Mouse (Mus musculus) embryo, embryonic 9.5 days (tissue): ENCODE measurements at regions not wholly inside any gene's neighbourhood (a gene's known extent, or its start where the extent isn't known, plus 50 kb on each side); places are given as distances from the start of the nearest gene placed in this dataset.

Experiments
- DNase-seq: peaks from one replicate; pipeline ENCODE4 v3.0.0-alpha.2; 2017; ENCODE audit errors: extremely low spot score

DNA sequence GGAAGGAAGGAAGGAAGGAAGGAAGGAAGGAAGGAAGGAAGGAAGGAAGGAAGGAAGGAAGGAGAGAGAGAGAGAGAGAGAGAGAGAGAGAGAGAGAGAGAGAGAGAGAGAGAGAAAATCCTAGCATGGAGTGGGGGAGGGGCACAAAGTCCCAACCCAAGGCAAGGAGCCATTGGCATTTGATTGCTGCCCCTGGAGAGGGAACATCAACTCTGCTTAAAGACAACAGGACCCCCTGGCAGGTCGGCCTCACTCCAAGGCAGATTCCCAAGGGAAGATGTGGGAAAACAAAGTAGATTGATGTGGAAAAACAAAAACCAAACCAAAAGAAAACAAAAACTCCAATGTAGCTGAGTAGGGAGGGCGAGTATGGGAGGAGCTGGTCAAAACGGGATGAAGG, 49.9 kb upstream of the Fzd10 start:
- DNase-seq: no peak

- DNase-seq: no peak
Measured at GRCm38 (mm10) chr5:128549811-128550210, 50.8 kb upstream of the Fzd10 start.

DNA sequence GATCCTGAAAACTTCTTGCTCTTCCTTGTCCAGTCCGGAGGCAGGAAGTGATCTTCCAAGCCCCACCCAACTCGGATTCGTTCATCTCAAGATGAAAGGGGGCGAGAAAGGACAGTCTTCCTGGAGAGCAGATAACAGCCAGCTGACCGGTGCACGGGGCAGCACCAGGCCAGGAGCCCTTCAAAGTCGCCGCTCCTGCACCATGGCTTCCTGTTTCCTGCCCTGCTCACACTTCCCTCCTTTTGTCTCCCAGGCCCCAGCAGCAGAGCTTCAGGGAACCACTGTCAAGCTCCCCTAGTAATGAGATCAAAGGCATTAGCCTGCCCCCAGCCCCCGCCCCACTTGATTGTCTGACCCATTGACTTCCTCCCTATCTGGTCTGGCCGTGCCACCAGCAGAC, 58.6 kb upstream of the Fzd10 start:
- peak; percentile 45 for DNase-seq

- no peak for DNase-seq
Measured at GRCm38 (mm10) chr5:128538646-128539045, 62.0 kb upstream of the Fzd10 start.

GRCm38 (mm10) chr5:128537218-128537617, 63.4 kb upstream of the Fzd10 start:
- peak; percentile 27 for DNase-seq

DNA sequence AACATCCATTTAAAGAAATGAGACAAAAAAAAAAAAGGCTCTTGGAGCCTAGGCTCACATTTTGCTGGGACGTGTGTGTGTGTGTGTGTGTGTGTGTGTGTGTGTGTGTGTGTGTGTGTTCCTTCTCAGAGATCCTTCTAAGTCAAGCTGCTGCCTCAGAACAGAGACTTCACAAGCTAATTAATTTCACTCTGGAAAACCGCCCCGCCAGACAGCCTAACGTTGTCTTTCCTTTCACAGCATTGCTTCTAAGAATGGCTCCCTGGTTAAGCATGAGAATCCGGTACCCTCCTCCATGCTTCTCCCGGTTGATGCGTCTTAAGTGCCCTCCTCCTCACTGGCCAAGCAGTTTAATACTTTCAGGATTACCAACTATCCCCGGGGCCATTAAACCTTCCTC, 64.3 kb upstream of the Fzd10 start:
- no peak for DNase-seq

DNA sequence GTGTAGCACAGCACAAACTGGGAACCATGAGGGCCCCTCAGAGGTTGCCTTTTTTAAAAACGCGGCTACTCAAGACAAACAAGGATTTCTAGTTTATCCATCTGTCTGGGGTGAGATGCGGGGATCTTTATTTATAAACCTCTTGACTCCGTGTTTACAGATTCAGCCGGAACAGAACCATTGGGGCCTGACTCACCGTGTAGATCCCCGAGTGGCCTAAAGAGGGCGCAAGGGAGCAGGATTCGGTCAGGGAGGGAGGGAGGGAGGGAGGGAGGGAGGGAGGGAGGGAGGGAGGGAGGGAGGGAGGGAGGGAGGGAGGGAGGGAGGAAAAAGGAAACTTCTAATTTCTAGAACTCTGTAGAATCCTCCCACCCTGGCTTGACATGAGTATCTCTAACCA, 73.4 kb upstream of the Fzd10 start:
- DNase-seq: peak; percentile 35

DNA sequence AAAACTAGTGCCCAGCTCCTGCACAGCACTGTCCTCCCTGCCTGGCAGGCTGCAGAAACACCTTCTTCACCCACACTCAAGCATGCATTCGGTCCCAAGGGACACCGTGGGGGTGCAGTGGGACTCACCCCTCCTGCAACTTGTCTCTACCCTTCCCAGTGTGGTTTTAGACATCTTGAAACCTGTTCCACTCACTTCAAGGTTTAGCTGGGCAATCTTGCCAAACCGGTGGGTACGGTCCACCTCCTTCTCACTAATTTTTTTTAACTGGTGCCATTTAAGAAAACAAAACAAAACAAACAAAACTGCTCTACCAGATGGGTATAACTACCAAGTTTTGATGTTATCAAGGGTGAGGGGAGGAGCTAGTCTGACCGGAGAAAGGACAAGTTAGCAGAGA, 74.2 kb upstream of the Fzd10 start:
- DNase-seq: no peak

GRCm38 (mm10) chr5:128524377-128525280, 76.0 kb upstream of the Fzd10 start:
- peak; percentile 44 for DNase-seq

GRCm38 (mm10) chr5:128522667-128523066, 78.0 kb upstream of the Fzd10 start:
- DNase-seq: peak; percentile 80

DNA sequence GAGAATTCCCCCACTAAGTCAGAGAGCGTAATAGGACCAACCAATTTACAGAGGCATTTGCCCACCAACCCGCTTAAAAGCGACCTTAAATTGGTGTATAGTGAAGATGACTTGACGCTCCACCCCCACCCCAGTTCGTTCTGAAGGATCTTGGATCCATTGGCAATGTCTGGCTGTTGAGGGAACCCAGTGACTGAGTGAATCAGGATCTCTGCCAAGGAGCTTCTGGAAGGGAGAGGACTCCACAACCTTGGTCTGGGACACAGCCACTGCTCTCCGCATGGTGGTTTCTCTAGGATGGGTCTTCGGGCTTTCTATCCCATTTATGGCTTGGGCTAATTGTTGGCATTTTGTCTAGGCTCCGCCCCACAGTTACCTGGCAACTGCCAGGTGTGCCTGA, 83.3 kb upstream of the Fzd10 start:
- DNase-seq: no peak

DNA sequence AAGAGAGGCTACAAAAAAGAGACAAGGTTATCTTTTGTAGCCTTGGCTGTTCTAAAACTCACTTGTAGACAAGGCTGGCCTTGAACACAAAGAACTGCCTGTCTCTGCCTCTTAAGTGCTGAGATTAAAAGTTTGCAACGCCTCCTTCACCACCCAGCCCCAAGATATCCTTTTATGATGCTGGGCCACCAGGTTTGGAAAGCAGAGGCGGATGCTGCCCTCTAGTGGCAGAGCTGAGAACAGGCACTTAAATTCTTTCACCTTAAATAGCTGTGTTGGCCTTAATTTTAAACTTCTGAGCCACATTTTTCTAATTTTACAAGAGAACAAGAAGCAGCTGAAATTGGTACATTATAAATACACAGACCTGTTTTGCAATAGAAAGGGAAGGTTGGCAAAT, 82.5 kb upstream of the Tmem132d start:
- DNase-seq: peak; percentile 42

DNA sequence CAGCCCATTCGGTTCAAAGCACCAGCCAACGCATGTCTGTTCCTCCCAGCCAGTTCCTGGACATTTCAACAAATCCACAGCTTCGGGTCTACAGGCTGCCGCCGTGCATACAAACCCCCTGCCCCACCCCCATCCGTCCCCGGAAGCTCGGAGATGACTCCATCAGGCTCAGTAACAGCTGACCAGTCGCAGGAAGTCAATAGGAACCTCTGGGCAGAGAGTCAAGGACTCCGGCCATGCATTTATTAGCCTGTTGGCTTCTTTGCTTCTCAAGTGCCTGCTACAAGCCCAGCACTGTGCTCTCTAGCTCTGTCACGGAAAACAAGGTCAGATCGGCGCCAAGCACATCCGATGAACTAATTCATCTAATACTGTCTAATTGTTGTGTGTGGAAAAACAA, 80.4 kb upstream of the Tmem132d start:
- no peak for DNase-seq

DNA sequence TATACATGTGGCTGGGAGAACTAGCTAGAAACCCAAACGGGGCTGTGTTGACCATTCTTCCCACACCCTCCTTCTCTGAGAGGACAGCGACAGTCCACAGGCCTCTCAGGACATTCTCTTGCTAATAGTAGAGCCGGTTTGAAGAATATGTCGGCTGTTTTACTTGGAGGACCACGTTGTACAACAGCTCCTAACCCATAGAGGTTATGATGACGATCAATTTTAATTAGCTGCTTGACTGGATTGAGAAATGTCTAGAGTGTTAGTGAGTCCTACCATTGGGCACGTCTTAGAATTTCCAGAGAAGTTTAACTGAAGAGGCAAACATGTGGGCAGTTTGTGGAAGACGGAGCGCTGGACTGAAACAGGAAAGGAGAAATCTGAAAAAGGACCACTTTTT, 79.7 kb upstream of the Tmem132d start:
- DNase-seq: no peak

DNA sequence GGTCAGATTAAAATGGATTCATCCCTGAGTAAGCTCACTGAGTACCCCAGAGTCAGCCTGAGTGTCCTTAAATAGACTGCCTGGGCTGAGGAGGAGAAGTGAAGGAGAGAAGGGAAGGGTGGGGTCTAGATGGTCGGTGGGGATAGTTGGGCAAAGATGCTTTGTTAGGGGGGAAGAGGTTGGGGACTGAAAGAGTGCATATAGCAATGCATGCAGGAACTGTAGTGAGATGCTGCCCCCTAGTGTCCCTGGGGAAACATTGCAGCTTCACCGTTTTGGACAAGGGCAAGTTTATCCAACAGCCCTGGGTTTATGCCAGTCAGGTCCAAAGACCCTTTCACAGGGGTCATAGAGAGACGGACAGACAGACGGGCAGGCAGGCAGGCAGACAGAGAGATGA, 71.6 kb upstream of the Tmem132d start:
- DNase-seq: peak; percentile 68

GRCm38 (mm10) chr5:128499488-128499887, 66.6 kb upstream of the Tmem132d start:
- DNase-seq: no peak

DNA sequence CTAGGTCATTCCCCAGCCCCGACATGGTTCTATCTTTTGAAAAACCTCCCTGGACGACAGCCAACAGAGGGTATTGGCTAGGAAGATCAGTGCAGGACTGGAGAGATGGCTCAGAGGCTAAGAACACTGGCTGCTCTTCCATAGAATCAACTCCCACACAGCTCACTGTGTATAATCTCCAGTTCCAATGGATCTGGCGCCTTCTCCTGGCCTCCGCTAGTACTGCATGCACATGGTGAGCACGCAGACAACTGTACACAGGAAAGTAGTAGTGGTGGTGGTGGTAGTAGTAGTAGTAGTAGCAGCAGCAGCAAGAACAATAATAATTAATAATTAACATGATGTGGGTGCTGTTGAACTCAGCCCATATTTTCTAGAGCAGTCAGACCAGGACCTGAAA, 66.2 kb upstream of the Tmem132d start:
- no peak for DNase-seq

DNA sequence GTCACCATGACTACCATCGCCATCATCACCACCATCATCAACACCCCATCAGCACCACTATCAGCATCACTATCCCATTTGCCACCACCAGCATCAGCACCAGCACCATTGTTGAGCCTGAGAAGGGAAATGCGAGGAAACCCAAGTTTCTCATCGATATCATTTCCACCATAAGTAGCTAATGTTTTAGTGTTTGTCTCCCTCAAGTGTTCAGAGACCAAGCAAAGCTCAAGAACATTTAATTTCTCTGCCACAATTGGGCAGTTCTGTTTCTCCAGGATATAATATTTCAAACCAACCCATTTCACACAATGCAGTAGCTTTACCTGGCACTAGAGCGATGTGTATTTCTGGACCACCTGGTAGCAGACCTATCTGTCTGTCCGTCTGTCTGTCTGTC, 59.7 kb upstream of the Tmem132d start:
- DNase-seq: no peak

DNA sequence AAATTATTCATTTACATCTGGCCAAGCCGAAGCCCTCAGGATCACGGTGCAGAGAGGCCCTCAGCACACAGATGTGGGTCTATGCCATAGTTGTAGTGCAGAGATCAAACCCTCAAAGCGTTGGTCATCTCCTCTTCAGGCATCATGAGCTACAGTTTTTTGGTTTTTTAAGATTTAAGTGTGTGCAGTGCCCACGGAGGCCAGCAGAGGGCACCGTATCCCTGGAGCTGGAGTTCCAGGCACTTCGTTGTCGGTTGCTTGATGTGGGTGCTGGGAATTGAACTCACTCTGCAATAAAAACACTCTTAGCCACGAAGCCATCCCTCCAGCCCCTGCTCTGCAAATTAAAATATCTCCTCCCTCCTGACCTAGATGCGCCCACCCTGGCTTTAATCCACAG, 58.3 kb upstream of the Tmem132d start:
- DNase-seq: no peak

DNA sequence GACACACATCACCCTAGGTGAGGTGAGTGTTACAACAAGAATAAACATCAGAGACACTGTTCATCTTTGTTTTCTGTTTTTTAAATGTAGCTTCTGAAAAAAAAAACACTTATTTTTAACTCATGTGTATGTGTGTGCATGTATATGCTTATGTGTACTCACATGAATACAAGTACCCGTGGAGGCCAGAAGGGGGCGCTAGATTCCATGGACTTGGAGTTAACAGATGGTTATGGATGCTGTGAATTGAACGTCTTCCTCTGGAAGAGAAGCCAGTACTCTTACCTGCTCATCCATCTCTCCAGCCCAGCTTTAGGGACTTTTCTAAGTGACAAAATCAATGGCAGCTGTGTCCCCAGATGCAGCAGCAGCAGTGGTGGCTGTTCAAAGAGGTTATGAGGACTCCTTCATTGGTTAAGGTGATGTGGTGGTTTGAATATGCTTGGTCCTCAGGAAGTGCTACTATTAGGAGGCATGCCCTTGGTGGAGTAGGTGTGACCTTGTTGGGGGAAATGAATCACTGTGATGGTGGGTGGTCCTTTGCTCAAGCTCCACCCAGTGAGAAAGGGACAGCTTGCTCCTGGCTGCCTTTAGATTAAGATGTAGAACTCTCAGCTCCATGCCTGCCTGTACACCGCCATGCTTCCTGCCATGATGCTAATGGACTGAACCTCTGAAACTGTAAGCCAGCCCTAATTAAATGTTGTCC, 56.1 kb upstream of the Tmem132d start:
- no peak for DNase-seq

- DNase-seq: no peak
Measured at GRCm38 (mm10) chr5:128487371-128487770, 54.5 kb upstream of the Tmem132d start.

DNA sequence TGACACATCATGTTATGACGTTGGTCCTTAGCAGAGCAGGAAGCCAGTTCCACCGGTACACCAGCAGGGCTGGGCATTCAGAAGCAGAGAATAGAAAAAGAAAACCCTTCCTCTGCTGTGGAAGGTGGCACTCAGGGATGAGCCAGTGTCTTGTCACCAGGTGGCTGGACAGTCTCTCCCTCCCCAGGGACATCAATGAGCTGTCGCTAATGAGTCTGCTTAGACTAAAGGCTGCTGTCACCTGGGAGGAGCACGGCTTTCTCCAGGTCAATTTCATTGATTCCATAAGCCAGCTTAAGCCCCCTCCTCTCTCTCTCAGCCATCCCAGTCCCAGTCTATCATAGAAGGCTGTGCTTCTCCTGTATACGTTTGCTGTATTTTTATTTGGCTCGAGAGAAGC, 51.2 kb upstream of the Tmem132d start:
- no peak for DNase-seq

DNA sequence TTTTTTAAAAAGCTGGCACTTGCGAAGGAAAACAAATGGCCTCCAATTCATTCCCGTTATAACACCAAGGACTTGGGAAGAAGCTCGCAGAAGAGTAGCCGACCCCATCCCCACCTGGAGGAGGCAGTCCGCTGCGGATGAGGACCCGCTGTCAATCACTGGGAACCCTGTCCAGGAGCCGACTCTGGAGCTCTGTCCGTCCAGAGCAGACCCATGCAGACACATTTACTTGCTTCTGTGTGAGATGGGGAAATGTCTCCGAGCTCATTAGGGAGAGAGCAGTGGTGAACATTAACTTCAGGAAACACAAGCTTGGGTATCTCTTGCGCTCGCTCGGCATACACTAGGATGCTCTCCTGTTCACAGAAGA, 50.5 kb upstream of the Tmem132d start:
- peak; percentile 36 for DNase-seq
